Mouse (Mus musculus): ENCODE measurements around the gene Olfr1157. TPM values are rescaled to one million over a fixed set of nuclear protein-coding genes. Genes with fewer than 3 reads are reported as not detected.

The Olfr1157 gene
- polyA plus RNA-seq (2015; fragmentation: Illumina TruSeq; extraction: RNeasy Lipid Tissue Mini Kit (QIAGEN cat#74804); ENCODE audit: insufficient read depth, low replicate concordance): not detected

GRCm38 (mm10) chr2:87968199-87968598 lies at the start of gene Olfr1157:
TSS of gene Olfr1157 (minus strand) at chr2:87968299.

GRCm38 (mm10) chr2:88007515-88008318 lies 39.6 kb upstream of the Olfr1157 start, which contains the start of gene Olfr1160:
TSS of gene Olfr1160 (minus strand) at chr2:88008268.

GRCm38 (mm10) chr2:87989813-87990212 lies 21.7 kb upstream of the Olfr1157 start, which contains the start of gene Olfr1158:
TSS of gene Olfr1158 (plus strand) at chr2:87990113.

GRCm38 (mm10) chr2:87974563-87974962 lies 6.5 kb upstream of the Olfr1157 start, which contains the start of gene Olfr74:
TSS of gene Olfr74 (minus strand) at chr2:87974663.

GRCm38 (mm10) chr2:87953000-87953399 lies 15.1 kb downstream of the Olfr1157 start, which contains the start of gene Olfr1156:
TSS of gene Olfr1156 (minus strand) at chr2:87953100.

GRCm38 (mm10) chr2:87945037-87945436 lies 23.1 kb downstream of the Olfr1157 start, which contains the start of gene Olfr1155:
TSS of gene Olfr1155 (minus strand) at chr2:87945137.

Other genes with a start within 250 kb of the Olfr1157 start
- not detected for gene Olfr1138, start 228.3 kb downstream of the Olfr1157 start, polyA plus RNA-seq (2015; fragmentation: Illumina TruSeq; extraction: RNeasy Lipid Tissue Mini Kit (QIAGEN cat#74804); ENCODE audit: insufficient read depth, low replicate concordance)
- gene Olfr1140, start 224.5 kb downstream of the Olfr1157 start, polyA plus RNA-seq (2015; fragmentation: Illumina TruSeq; extraction: RNeasy Lipid Tissue Mini Kit (QIAGEN cat#74804); ENCODE audit: insufficient read depth, low replicate concordance): not detected
- gene Olfr1141, start 214.3 kb downstream of the Olfr1157 start, polyA plus RNA-seq (2015; fragmentation: Illumina TruSeq; extraction: RNeasy Lipid Tissue Mini Kit (QIAGEN cat#74804); ENCODE audit: insufficient read depth, low replicate concordance): not detected
- gene Olfr152, start 188.8 kb downstream of the Olfr1157 start, polyA plus RNA-seq (2015; fragmentation: Illumina TruSeq; extraction: RNeasy Lipid Tissue Mini Kit (QIAGEN cat#74804); ENCODE audit: insufficient read depth, low replicate concordance): not detected
- not detected for gene Olfr1143, start 167.7 kb downstream of the Olfr1157 start, polyA plus RNA-seq (2015; fragmentation: Illumina TruSeq; extraction: RNeasy Lipid Tissue Mini Kit (QIAGEN cat#74804); ENCODE audit: insufficient read depth, low replicate concordance)
- gene Olfr1145, start 158.5 kb downstream of the Olfr1157 start, polyA plus RNA-seq (2015; fragmentation: Illumina TruSeq; extraction: RNeasy Lipid Tissue Mini Kit (QIAGEN cat#74804); ENCODE audit: insufficient read depth, low replicate concordance): not detected
- not detected for gene Olfr1148, start 137.8 kb downstream of the Olfr1157 start, polyA plus RNA-seq (2015; fragmentation: Illumina TruSeq; extraction: RNeasy Lipid Tissue Mini Kit (QIAGEN cat#74804); ENCODE audit: insufficient read depth, low replicate concordance)
- gene Olfr1150-ps1, start 124.3 kb downstream of the Olfr1157 start, polyA plus RNA-seq (2015; fragmentation: Illumina TruSeq; extraction: RNeasy Lipid Tissue Mini Kit (QIAGEN cat#74804); ENCODE audit: insufficient read depth, low replicate concordance): not detected
- not detected for gene Olfr1151, start 112.4 kb downstream of the Olfr1157 start, polyA plus RNA-seq (2015; fragmentation: Illumina TruSeq; extraction: RNeasy Lipid Tissue Mini Kit (QIAGEN cat#74804); ENCODE audit: insufficient read depth, low replicate concordance)
- gene Olfr1152, start 101.8 kb downstream of the Olfr1157 start, polyA plus RNA-seq (2015; fragmentation: Illumina TruSeq; extraction: RNeasy Lipid Tissue Mini Kit (QIAGEN cat#74804); ENCODE audit: insufficient read depth, low replicate concordance): not detected
- gene Olfr1153, start 73.3 kb downstream of the Olfr1157 start, polyA plus RNA-seq (2015; fragmentation: Illumina TruSeq; extraction: RNeasy Lipid Tissue Mini Kit (QIAGEN cat#74804); ENCODE audit: insufficient read depth, low replicate concordance): not detected
- gene Olfr1154, start 63.1 kb downstream of the Olfr1157 start, polyA plus RNA-seq (2015; fragmentation: Illumina TruSeq; extraction: RNeasy Lipid Tissue Mini Kit (QIAGEN cat#74804); ENCODE audit: insufficient read depth, low replicate concordance): not detected
- not detected for gene Olfr1155, start 23.2 kb downstream of the Olfr1157 start, polyA plus RNA-seq (2015; fragmentation: Illumina TruSeq; extraction: RNeasy Lipid Tissue Mini Kit (QIAGEN cat#74804); ENCODE audit: insufficient read depth, low replicate concordance)
- not detected for gene Olfr1156, start 15.2 kb downstream of the Olfr1157 start, polyA plus RNA-seq (2015; fragmentation: Illumina TruSeq; extraction: RNeasy Lipid Tissue Mini Kit (QIAGEN cat#74804); ENCODE audit: insufficient read depth, low replicate concordance)
- not detected for gene Olfr74, start 6.4 kb upstream of the Olfr1157 start, polyA plus RNA-seq (2015; fragmentation: Illumina TruSeq; extraction: RNeasy Lipid Tissue Mini Kit (QIAGEN cat#74804); ENCODE audit: insufficient read depth, low replicate concordance)
- not detected for gene Olfr1158, start 21.8 kb upstream of the Olfr1157 start, polyA plus RNA-seq (2015; fragmentation: Illumina TruSeq; extraction: RNeasy Lipid Tissue Mini Kit (QIAGEN cat#74804); ENCODE audit: insufficient read depth, low replicate concordance)
- gene Olfr1160, start 40.0 kb upstream of the Olfr1157 start, polyA plus RNA-seq (2015; fragmentation: Illumina TruSeq; extraction: RNeasy Lipid Tissue Mini Kit (QIAGEN cat#74804); ENCODE audit: insufficient read depth, low replicate concordance): not detected
- not detected for gene Olfr1161, start 54.5 kb upstream of the Olfr1157 start, polyA plus RNA-seq (2015; fragmentation: Illumina TruSeq; extraction: RNeasy Lipid Tissue Mini Kit (QIAGEN cat#74804); ENCODE audit: insufficient read depth, low replicate concordance)
- not detected for gene Olfr73, start 69.4 kb upstream of the Olfr1157 start, polyA plus RNA-seq (2015; fragmentation: Illumina TruSeq; extraction: RNeasy Lipid Tissue Mini Kit (QIAGEN cat#74804); ENCODE audit: insufficient read depth, low replicate concordance)
- gene Olfr1162, start 82.8 kb upstream of the Olfr1157 start, polyA plus RNA-seq (2015; fragmentation: Illumina TruSeq; extraction: RNeasy Lipid Tissue Mini Kit (QIAGEN cat#74804); ENCODE audit: insufficient read depth, low replicate concordance): not detected
- gene Olfr1163, start 103.5 kb upstream of the Olfr1157 start, polyA plus RNA-seq (2015; fragmentation: Illumina TruSeq; extraction: RNeasy Lipid Tissue Mini Kit (QIAGEN cat#74804); ENCODE audit: insufficient read depth, low replicate concordance): not detected
- gene Olfr1164, start 125.7 kb upstream of the Olfr1157 start, polyA plus RNA-seq (2015; fragmentation: Illumina TruSeq; extraction: RNeasy Lipid Tissue Mini Kit (QIAGEN cat#74804); ENCODE audit: insufficient read depth, low replicate concordance): not detected
- gene Olfr1166, start 160.0 kb upstream of the Olfr1157 start, polyA plus RNA-seq (2015; fragmentation: Illumina TruSeq; extraction: RNeasy Lipid Tissue Mini Kit (QIAGEN cat#74804); ENCODE audit: insufficient read depth, low replicate concordance): not detected
- gene Olfr1167, start 186.9 kb upstream of the Olfr1157 start, polyA plus RNA-seq (2015; fragmentation: Illumina TruSeq; extraction: RNeasy Lipid Tissue Mini Kit (QIAGEN cat#74804); ENCODE audit: insufficient read depth, low replicate concordance): not detected
- gene Olfr1168, start 213.6 kb upstream of the Olfr1157 start, polyA plus RNA-seq (2015; fragmentation: Illumina TruSeq; extraction: RNeasy Lipid Tissue Mini Kit (QIAGEN cat#74804); ENCODE audit: insufficient read depth, low replicate concordance): not detected

All from spleen, adult 10 weeks (tissue).